Mouse (Mus musculus) urinary bladder, postnatal 25 days (tissue): Measurements from ENCODE around the gene Ankrd6.
"Not testable (repeated sequence)": the region's sequence is repeated elsewhere in the genome, so short reads cannot be mapped to it uniquely, and the experiment has no call there.

ENCODE experiments used
- DNase-seq: peaks from one replicate; pipeline ENCODE4 v3.0.0; 2022; ENCODE audit warnings: low spot score

Ankrd6 gene

DNA sequence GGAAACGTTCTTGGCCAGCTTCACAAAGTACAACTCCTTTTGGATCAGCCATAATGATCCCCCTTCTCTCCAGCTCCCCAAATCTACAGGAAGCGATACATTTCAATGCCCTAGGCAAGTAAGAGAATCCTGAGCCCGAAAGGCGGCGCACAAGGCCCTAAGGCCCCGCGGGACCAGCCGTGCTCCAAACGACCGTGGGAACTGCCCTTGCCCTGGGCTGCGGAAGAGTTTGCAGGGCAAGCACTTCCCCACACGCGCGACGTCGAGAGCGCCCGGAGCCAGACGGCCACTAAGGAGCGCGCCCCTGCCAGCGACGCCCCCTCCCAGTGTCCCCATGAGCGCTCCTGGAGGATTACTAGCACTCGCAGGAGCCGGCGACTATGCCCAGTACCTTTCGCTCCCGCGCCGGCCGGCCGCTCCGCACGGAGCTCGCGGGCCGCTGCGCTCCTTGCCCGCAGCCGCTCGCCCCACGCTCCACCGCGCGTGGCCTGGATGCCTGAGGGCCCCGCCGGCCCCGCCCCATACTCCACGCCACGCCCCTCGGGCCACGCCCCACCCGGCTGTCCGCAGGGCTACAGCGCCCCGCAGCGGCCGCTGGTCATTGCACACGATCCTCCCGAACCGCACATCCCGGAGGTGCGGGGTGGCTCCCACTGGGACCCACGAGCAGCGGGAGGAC lies at the start of gene Ankrd6:
Gene Ankrd6, minus strand, starts transcription at position 486 of the 679 bp plus-strand sequence.
- peak; percentile 75 for DNase-seq

DNA sequence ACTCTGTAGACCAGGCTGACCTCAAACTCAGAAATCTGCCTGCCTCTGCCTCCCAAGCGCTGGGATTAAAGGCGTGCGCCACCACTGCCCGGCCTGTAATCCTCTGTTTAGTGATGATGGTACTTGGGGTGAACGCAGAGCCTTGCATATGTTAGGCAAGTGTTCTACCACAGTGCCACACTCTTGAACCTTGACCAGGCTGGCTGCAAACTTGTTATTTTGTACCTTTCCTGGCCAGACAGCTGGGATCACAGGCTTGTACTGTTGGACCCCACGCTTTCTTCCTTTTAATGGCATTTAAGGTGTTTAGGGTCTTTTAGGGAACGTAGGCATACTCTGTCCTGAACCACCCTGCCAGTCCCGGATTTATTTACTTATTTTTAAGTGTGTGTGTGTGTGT lies 48.4 kb upstream of the Ankrd6 start:
- no peak for DNase-seq

- DNase-seq = no peak
Measured at GRCm38 (mm10) chr4:32997571-32997970, 46.9 kb upstream of the Ankrd6 start.

DNA sequence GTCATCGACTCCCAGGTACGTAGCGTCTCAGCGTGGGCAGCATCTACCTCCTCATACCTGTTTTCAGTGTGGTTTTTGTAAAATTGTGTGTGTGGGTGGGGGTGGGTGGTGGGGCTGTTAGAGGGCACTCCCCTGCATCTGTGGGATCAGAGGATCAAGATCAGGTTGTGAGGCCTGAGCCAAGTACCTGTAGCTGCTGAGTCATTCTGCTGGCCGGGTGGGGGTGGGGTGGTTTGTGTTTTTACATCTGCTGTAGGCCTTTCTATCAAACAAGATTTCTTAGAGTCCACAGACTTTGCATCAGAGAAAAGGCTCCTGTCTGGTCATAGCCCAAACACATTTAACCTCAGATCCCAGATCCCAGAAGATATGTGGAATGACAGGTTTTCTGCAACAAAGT lies 45.4 kb upstream of the Ankrd6 start:
- no peak for DNase-seq

DNA sequence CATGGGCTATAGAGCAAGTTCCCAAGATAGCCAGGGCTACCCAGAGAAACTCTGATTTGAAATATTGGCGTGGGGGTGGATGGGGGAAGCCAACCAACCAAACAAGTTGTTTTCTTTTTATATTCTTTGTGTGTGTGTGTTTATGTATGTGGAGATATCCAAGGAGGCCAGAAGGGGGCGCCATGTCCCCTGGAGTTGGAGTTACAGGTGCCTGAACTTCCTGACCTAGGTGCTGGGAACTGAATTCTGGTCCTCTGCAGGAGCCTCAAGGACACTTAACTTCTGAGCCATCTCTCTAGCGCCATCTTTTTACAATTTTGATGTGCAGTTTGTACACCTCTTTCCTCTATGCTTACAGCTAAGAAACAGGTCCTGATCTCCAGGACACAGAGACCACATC lies 43.5 kb upstream of the Ankrd6 start:
- DNase-seq = no peak

GRCm38 (mm10) chr4:32989346-32989745 lies 38.7 kb upstream of the Ankrd6 start:
- DNase-seq = no peak

DNA sequence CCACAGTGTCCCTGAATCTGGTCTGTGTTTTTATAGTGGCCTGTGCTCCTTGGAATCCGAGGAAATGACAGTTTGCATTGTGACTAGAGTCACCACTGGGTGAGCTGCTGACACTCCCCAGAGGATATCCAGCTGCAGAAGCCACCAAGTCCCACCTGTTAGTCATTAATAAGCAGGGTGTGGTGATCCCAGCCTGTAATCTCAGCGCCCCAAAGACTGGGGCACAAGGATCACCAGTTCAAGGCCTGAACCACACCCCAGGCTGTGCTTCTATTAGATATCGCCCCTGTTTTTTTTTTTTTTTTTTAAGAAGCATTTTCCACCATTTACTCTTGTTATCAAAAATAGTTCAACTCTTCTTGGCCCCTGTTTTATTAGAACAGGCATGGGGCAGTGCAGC lies 36.4 kb upstream of the Ankrd6 start:
- DNase-seq = no peak

- DNase-seq = no peak
Measured at GRCm38 (mm10) chr4:32985684-32986083, 35.0 kb upstream of the Ankrd6 start.

- no peak for DNase-seq
Measured at GRCm38 (mm10) chr4:32984801-32985675, 34.4 kb upstream of the Ankrd6 start.

DNA sequence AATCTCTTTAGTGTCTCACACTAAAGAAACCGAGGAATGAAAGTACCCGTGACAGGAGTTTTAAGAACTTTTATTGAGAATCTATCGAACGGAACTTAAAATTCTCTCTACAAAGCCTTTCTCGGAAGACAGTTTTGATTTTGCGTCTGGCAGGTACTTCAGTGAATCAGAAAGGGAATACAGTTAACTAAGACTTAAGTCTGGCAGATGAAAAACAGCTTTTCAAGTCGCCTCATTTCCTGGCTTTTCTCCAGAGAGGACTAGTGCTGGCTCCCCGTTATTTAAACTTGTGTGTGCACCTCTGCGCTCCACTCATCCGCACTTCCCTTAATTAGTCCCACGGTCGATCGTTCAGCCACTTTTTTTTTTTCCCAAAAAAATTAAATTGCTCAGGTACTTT lies 33.6 kb upstream of the Ankrd6 start:
- no peak for DNase-seq

DNA sequence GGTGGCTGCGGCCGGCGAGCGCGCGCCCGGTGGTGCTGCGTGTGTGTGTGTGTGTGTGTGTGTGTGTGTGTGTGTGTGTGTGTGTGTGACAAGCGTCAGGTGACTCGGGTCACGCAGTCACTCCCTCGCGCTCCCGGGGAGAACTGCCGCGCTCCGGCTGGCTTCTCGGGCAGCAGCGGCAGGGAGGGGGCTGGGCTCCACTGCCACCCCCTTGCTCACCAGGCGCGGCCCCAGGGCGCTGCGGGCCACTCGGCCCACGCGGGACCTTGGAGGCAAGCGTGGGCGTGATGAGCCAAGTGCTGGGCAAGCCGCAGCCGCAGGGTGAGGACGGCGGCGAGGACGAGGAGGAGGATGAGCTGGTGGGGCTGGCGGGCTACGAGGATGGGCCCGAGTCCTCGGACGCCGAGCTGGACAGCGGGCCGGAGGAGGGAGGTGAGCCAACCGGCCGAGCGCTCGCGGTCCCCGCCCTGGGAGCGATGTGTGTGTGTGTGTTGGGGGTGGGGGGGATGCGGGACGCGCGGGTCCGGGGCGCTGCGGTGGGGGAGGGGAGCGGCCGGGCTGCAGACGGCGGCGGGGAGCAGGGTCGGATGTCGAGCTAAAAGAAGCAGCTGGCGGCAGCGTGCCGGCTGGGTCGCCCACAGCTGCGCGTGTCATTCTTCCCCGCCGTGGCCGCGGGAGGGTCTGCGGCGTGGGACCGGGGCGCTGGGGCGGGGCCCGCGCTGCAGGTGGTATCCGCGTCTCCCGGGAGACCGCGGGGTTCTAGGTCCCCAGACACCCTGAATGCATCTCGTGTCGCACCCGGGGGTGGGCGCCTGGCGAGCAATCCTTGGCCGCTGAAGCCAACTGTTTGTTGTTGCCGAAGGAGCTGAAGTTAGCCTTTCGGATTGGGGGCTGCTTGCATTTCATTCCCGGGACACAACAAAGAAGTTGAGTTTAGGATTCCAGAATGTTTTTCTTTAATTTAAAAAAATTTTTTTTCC lies 32.8 kb upstream of the Ankrd6 start:
- DNase-seq = peak; percentile 40

DNA sequence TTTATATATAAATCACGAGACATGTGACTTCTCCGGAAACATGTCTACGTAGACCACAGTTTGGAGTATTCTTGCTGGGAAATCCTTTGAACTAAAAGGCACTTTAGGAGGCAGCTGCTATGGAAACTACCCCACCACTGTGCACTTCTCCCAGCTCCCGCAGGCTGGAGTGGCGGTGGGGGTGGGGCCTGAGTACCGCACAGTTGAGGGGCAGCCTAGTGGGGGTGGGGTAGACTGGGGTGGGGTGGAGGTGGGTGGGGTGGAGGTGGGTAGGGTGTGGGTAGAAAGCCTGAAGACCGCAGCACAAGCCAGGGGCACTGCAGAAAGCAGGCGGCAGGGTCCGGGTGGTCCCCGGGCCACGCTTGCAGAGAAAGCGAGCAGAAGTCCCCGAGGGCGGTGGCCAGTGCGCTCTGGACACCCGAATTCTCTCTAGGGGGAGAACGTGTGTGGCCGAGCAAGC lies 32.1 kb upstream of the Ankrd6 start, which contains the start of gene Rragd:
Gene Rragd, plus strand, starts transcription at position 322 of the 460 bp plus-strand sequence.
- no peak for DNase-seq

DNA sequence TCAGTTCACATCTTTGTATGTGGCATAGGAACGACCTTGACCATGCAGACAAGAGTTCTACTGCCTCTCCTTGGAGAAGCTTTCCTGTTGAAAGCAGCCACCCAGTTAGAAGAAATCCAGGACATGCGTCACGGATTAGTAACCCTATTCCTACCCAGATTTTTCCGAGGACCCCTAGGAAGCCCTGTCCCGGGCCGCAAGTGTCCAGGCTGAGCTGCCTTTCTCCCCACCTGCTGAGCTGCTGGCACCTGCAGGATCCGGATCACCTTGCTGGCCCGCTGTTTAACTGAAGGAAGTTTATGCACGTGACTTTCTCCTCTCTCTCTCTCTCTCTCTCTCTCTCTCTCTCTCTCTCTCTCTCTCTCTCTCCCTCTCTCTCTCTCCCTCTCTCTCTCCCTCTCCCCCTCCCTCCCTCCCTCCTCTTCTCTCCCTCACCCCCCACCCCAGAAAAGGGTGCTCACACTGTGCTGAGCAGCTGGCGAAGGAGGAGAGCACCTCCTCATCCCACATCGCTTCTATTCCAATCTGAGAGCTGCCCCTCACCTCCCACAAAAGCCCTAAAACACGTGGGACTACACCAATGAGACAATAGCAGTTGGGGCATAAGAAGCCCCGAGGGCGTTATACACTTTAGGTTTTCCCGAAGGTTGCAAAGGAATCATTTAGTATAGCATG lies 31.5 kb upstream of the Ankrd6 start:
- no peak for DNase-seq

- no peak for DNase-seq
Measured at GRCm38 (mm10) chr4:32981617-32982016, 31.0 kb upstream of the Ankrd6 start.

GRCm38 (mm10) chr4:32980061-32980460 lies 29.4 kb upstream of the Ankrd6 start:
- no peak for DNase-seq

- no peak for DNase-seq
Measured at GRCm38 (mm10) chr4:32977331-32977730, 26.7 kb upstream of the Ankrd6 start.

- DNase-seq = not testable (repeated sequence)
Measured at GRCm38 (mm10) chr4:32964619-32965018, 14.0 kb upstream of the Ankrd6 start.

DNA sequence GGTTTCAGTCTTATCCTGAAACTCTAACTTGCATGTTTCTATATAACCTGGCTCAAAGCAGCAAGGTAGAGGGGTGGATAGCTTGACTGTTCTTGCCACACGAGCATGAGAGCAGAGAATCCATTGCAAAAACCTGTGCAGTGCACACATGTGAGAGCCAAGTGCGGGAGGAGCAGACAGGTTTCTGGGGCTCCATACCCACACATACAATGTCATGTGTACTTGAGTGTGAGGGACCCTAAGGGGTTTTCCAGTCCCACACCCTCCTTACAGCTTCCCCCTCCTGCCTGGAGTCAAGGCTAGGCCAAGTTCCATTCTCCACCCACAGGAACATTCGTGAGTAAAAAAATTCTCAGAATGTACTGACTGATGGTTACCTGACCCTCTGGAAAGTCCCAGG lies 10.8 kb upstream of the Ankrd6 start:
- DNase-seq = no peak

DNA sequence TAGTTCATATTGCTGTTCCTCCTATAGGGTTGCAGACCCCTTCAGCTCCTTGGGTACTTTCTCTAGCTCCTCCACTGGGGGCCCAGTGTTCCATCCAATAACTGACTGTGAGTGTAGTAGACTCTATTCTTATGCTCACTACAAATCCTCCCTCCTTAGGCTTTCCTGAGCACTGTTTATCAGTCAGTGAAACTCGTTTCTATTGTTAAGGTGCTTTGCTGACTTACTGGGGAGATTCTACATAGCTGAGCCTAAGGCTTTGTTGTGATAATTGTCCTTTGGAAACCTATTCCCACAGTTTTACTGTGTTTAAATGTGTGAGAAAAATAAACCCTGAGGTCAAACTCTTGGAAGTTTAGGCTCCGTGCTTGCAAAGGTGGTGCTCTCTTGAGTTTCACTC lies 5.8 kb upstream of the Ankrd6 start:
- DNase-seq = no peak

DNA sequence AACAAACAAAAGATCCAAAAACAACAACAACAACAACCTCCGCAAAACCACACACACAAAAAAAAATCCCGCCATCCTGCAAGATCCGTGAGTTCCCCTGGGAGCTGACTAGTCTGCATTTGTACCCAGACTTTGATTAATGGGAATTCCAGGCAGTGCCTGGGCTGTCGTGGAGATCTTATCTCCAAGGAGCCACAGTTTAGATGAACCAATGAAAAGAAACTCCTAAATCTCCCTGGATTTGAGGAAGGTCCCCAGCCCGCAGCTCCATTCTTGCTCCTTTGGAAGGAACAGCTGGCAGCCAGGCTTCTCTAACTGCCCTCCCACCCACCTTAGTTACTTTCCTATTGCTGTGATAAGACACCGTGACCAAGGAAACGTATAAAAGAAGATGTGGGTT lies 2.0 kb upstream of the Ankrd6 start:
- no peak for DNase-seq
